Mouse (Mus musculus) CH12.LX (cell line): ENCODE measurements around the gene Nol3. TPM values are rescaled to one million over a fixed set of nuclear protein-coding genes. Genes with fewer than 3 reads are reported as not detected.

Source experiments
- DNase-seq: peaks from one replicate; pipeline ENCODE4 v3.0.0-alpha.2; 2013; ENCODE audit errors: extremely low read depth
- H3K27ac ChIP-seq: 2 replicates; pipeline ENCODE4 v1.5.1; 2012; ENCODE audit warnings: low read depth, mild to moderate bottlenecking, control low read depth, moderate library complexity; ENCODE audit not compliant: insufficient read depth
- H3K27me3 ChIP-seq: replicated peaks from 2 replicates; pipeline ENCODE3; 2012; ENCODE audit warnings: inconsistent platforms
- H3K36me3 ChIP-seq, 2 experiments: replicated peaks in 1 of 2; 2 replicates each; pipeline versions ENCODE3 to v1.6.1; 2012; ENCODE audit warnings: inconsistent platforms in 1 of 2, low read length in 1 of 2, mild to moderate bottlenecking in 1 of 2, mixed read lengths in 1 of 2, moderate library complexity in 1 of 2; ENCODE audit not compliant: control insufficient read depth in 1 of 2, insufficient read depth in 1 of 2
- H3K4me1 ChIP-seq, 2 experiments: 2 replicates each; pipeline ENCODE4 v1.6.1; 2012; ENCODE audit warnings: inconsistent platforms in 1 of 2, moderate library complexity in 1 of 2; ENCODE audit not compliant: insufficient read depth in 2 of 2, control insufficient read depth in 1 of 2
- H3K4me2 ChIP-seq: 2 replicates; pipeline ENCODE4 v1.6.1; 2012; ENCODE audit warnings: low read depth, mild to moderate bottlenecking, control low read depth; ENCODE audit not compliant: poor library complexity, insufficient read depth, severe bottlenecking
- H3K4me3 ChIP-seq, 3 experiments: fragments of 150-350 bp in 1 of 3; sonication (generic) in 1 of 3; replicated peaks in 1 of 3; 2 replicates each; pipeline versions ENCODE3 to v1.5.1; 2011 to 2012; ENCODE audit warnings: low read depth in 2 of 3, low read length in 2 of 3, mild to moderate bottlenecking in 2 of 3, moderate library complexity in 2 of 3, control low read depth in 1 of 3, improper control_type of control experiment in 1 of 3, inconsistent platforms in 1 of 3, mixed read lengths in 1 of 3; ENCODE audit not compliant: poor library complexity in 1 of 3
- H3K79me2 ChIP-seq: replicated peaks from 2 replicates; pipeline ENCODE4 v1.6.1; 2012; ENCODE audit warnings: mild to moderate bottlenecking, moderate library complexity; ENCODE audit not compliant: control insufficient read depth, poor library complexity, insufficient read depth, severe bottlenecking; ENCODE audit errors: extremely low read depth
- H3K9ac ChIP-seq: 2 replicates; pipeline ENCODE4 v1.6.1; 2012; ENCODE audit warnings: low read depth, mild to moderate bottlenecking, control low read depth, moderate library complexity; ENCODE audit not compliant: insufficient read depth
- H3K9me3 ChIP-seq: replicated peaks from 2 replicates; pipeline ENCODE3; 2012; ENCODE audit warnings: low read length, inconsistent platforms, mixed read lengths
- ELF1 ChIP-seq: IDR thresholded peaks from 2 replicates; pipeline ENCODE4 v1.6.1; 2014; ENCODE audit warnings: low read depth, mild to moderate bottlenecking, inconsistent platforms, low read length, improper control_type of control experiment
- ETS1 ChIP-seq: conservative IDR thresholded peaks from 2 replicates; pipeline ENCODE4 v1.6.1; 2012; ENCODE audit warnings: low read depth, mild to moderate bottlenecking, inconsistent platforms, low read length, improper control_type of control experiment, moderate library complexity
- GABPA ChIP-seq: IDR thresholded peaks from 2 replicates; pipeline ENCODE4 v1.6.1; 2012; ENCODE audit warnings: low read depth, low read length, improper control_type of control experiment, inconsistent platforms; ENCODE audit not compliant: insufficient replicate concordance
- IRF4 ChIP-seq: IDR thresholded peaks from 2 replicates; pipeline ENCODE4 v1.6.1; 2014; ENCODE audit warnings: low read depth, mild to moderate bottlenecking, inconsistent platforms, low read length, improper control_type of control experiment
- JUN ChIP-seq: IDR thresholded peaks from 2 replicates; pipeline ENCODE4 v1.6.1; 2011; ENCODE audit warnings: low read depth, mild to moderate bottlenecking, low read length, improper control_type of control experiment, moderate library complexity; ENCODE audit not compliant: insufficient read depth
- MAX ChIP-seq: IDR thresholded peaks from 2 replicates; pipeline ENCODE4 v1.6.1; 2011; ENCODE audit warnings: low read length, improper control_type of control experiment
- MEF2A ChIP-seq: IDR thresholded peaks from 2 replicates; pipeline ENCODE4 v1.6.1; 2014; ENCODE audit warnings: low read depth, mild to moderate bottlenecking, inconsistent platforms, low read length, improper control_type of control experiment, borderline replicate concordance
- MYC ChIP-seq: IDR thresholded peaks from 2 replicates; pipeline ENCODE4 v1.6.1; 2011; ENCODE audit warnings: low read depth, mild to moderate bottlenecking, improper control_type of control experiment, low read length
- RCOR1 ChIP-seq: conservative IDR thresholded peaks from 2 replicates; pipeline ENCODE4 v1.6.1; 2012; ENCODE audit warnings: low read depth, mild to moderate bottlenecking, inconsistent platforms, low read length, improper control_type of control experiment
- SIN3A ChIP-seq: IDR thresholded peaks from 2 replicates; pipeline ENCODE4 v1.6.1; 2012; ENCODE audit warnings: low read length, improper control_type of control experiment, inconsistent platforms
- TBP ChIP-seq: conservative IDR thresholded peaks from 2 replicates; pipeline ENCODE4 v1.6.1; 2011; ENCODE audit warnings: low read depth, low read length, improper control_type of control experiment
- USF1 ChIP-seq: IDR thresholded peaks from 2 replicates; pipeline ENCODE4 v1.6.1; 2014; ENCODE audit warnings: low read depth, mild to moderate bottlenecking, inconsistent platforms, low read length, improper control_type of control experiment
- USF2 ChIP-seq: conservative IDR thresholded peaks from 2 replicates; pipeline ENCODE4 v1.6.1; 2011; ENCODE audit warnings: low read depth, low read length, improper control_type of control experiment
- ZKSCAN1 ChIP-seq: IDR thresholded peaks from 2 replicates; pipeline ENCODE4 v1.6.1; 2012; ENCODE audit warnings: low read depth, inconsistent platforms, low read length, improper control_type of control experiment, borderline replicate concordance
- ZMIZ1 ChIP-seq: IDR thresholded peaks from 2 replicates; pipeline ENCODE4 v1.6.1; 2012; ENCODE audit warnings: low read depth, mild to moderate bottlenecking, inconsistent platforms, low read length, improper control_type of control experiment
- ZNF384 ChIP-seq: IDR thresholded peaks from 2 replicates; pipeline ENCODE4 v1.6.1; 2012; ENCODE audit warnings: low read depth, low read length, improper control_type of control experiment, inconsistent platforms
- dilution Hi-C: fragments of 300-500 bp; cut with MboI; formaldehyde crosslinking; loops from 2 replicates; pipeline ENCODE4 v1.14.3; 2020; ENCODE audit warnings: low sequenced_read_pairs; ENCODE audit not compliant: extremely low pct_unique_long_range_greater_than_20kb, extremely low pct_ligation_motif_present
- in situ Hi-C: fragments of 300-500 bp; cut with MboI; formaldehyde crosslinking; loops from 3 replicates; pipeline ENCODE4 v1.14.3; 2019; ENCODE audit warnings: low sequenced_read_pairs, low pct_ligation_motif_present, low pct_unique_long_range_greater_than_20kb, mixed read lengths
- polyA plus RNA-seq: library from polyadenylated mRNA; unstranded; fragments of >175 nt; gene quantifications from 2 replicates; pipeline ENCODE4 v1.2.1, GENCODE M21; 2012; ENCODE audit warnings: low read depth; ENCODE audit not compliant: insufficient read length
- total RNA-seq, 2 experiments: library from RNA; depleted of rRNA; stranded (reverse); fragments of 300-350 nt in 1 of 2; fragments of >200 nt in 1 of 2; gene quantifications; 2 replicates each; pipeline ENCODE4 v1.2.3; 2012 to 2014

The Nol3 gene
- total and polyA plus RNA-seq, 3 experiments, result 0.31 to 0.34 TPM; not detected in 1

- TF ChIP-seq GABPA (no peak), MYC (no peak), JUN (no peak), ZMIZ1 (no peak), MAX (no peak)
- TF ChIP-seq, all 38 proteins: peak for 0
- H3K9me3 ChIP-seq, result no peaks in the 10 kb centered on the region
- no peak for DNase-seq
- no peaks in the 10 kb centered on the region for H3K4me1 ChIP-seq
- in situ Hi-C loops (no loop called here), dilution Hi-C loops (no loop called here)
- H3K27ac ChIP-seq, result no peak overlapping the region
- H3K4me2 ChIP-seq, result no peak overlapping the region
- H3K4me3 ChIP-seq, result no peak overlapping the region
- H3K9ac ChIP-seq, result no peak overlapping the region
- H3K36me3 ChIP-seq, result peaks cover 50 to 82% of the 10 kb centered on the region in 2 experiments
- no peaks in the 10 kb centered on the region for H3K27me3 ChIP-seq
- H3K79me2 ChIP-seq, result no peaks in the 10 kb centered on the region
Measured at GRCm38 (mm10) chr8:105318662-105319190, 42.8 kb downstream of the Nol3 start.

- TF ChIP-seq ZKSCAN1 (no peak), ZNF384 (no peak), USF2 (no peak), USF1 (no peak), GABPA (no peak), MEF2A (no peak), ETS1 (no peak), ZMIZ1 (no peak), RCOR1 (no peak), TBP (no peak), ELF1 (no peak), SIN3A (no peak), IRF4 (no peak)
- Histone ChIP-seq H3K27ac (no peak overlapping the region), H3K27me3 (no peaks in the 10 kb centered on the region), H3K9me3 (no peaks in the 10 kb centered on the region), H3K36me3 (peaks cover 23 to 47% of the 10 kb centered on the region in 2 experiments), H3K4me3 (no peak overlapping the region), H3K4me2 (no peak overlapping the region), H3K79me2 (peaks cover 14% of the 10 kb centered on the region), H3K9ac (no peak overlapping the region), H3K4me1 (peaks cover 3 to 21% of the 10 kb centered on the region in 2 experiments)
- dilution Hi-C loops (no loop called here), in situ Hi-C loops (no loop called here)
- DNase-seq, result no peak
Measured at GRCm38 (mm10) chr8:105323183-105323582, 47.2 kb downstream of the Nol3 start.
